Mouse (Mus musculus) heart, embryonic 14.5 days (tissue): Measurements from ENCODE around the gene Dner. TPM values are rescaled to one million over a fixed set of nuclear protein-coding genes. Genes with fewer than 3 reads are reported as not detected.
A peak's percentile ranks its signal among the peaks of the same experiment; 100 is the strongest.

Experiments
- ATAC-seq: fragments of 200-750 bp; cut with Nextera tagmentation; 2 replicates; pipeline ENCODE4 v1.8.0; 2017; ENCODE audit warnings: low read depth, moderate TSS enrichment; ENCODE audit not compliant: insufficient number of reproducible peaks, insufficient read depth, low FRiP score
- H3K27ac ChIP-seq, 2 experiments: fragments of 200-500 bp in 1 of 2; fragments of 300-500 bp in 1 of 2; sonication (generic) in 1 of 2; replicated peaks in 1 of 2; 2 replicates each; pipeline ENCODE4 v1.5.1; 2012 to 2014; ENCODE audit warnings: low read depth in 2 of 2, low read length in 2 of 2, control low read depth in 1 of 2, mild to moderate bottlenecking in 1 of 2, mixed read lengths in 1 of 2; ENCODE audit not compliant: control insufficient read depth in 1 of 2, insufficient read depth in 1 of 2
- H3K27me3 ChIP-seq: fragments of 300-500 bp; sonication (generic); 2 replicates; pipeline ENCODE4 v1.6.1; 2014; ENCODE audit warnings: mild to moderate bottlenecking, low read length, control low read depth; ENCODE audit not compliant: control insufficient read depth, insufficient read depth
- H3K36me3 ChIP-seq: fragments of 300-500 bp; sonication (generic); 2 replicates; pipeline ENCODE4 v1.6.1; 2014; ENCODE audit warnings: mild to moderate bottlenecking, control low read depth, low read length, mixed read lengths; ENCODE audit not compliant: control insufficient read depth, insufficient read depth
- H3K4me1 ChIP-seq, 2 experiments: fragments of 200-500 bp in 1 of 2; fragments of 300-500 bp in 1 of 2; sonication (generic) in 1 of 2; 2 replicates each; pipeline ENCODE4 v1.6.1; 2012 to 2014; ENCODE audit warnings: low read length in 2 of 2, control low read depth in 1 of 2, mixed read lengths in 1 of 2; ENCODE audit not compliant: control insufficient read depth in 2 of 2, insufficient read depth in 2 of 2
- H3K4me2 ChIP-seq: fragments of 300-500 bp; sonication (generic); 2 replicates; pipeline ENCODE4 v1.6.1; 2014; ENCODE audit warnings: mild to moderate bottlenecking, low read length
- H3K4me3 ChIP-seq, 2 experiments: fragments of 200-500 bp in 1 of 2; fragments of 300-500 bp in 1 of 2; sonication (generic) in 1 of 2; 2 replicates each; pipeline ENCODE4 v1.5.1; 2012 to 2014; ENCODE audit warnings: low read length in 2 of 2, mild to moderate bottlenecking in 2 of 2, control low read depth in 1 of 2, low read depth in 1 of 2, moderate library complexity in 1 of 2; ENCODE audit not compliant: control insufficient read depth in 1 of 2, insufficient read depth in 1 of 2
- H3K9ac ChIP-seq: fragments of 300-500 bp; sonication (generic); 2 replicates; pipeline ENCODE4 v1.6.1; 2014; ENCODE audit warnings: mild to moderate bottlenecking, low read length
- H3K9me3 ChIP-seq: fragments of 300-500 bp; sonication (generic); 2 replicates; pipeline ENCODE4 v1.6.1; 2016; ENCODE audit warnings: low read length, control low read depth; ENCODE audit not compliant: control insufficient read depth
- WGBS: fragments of 180-500 bp; shearing (Covaris S2); extraction: QIAGEN DNeasy Blood & Tissue Kit; methylation state at CpG from one replicate; pipeline ENCODE4 v1.1.7; 2014; 5-methylcytosine and 5-hydroxymethylcytosine counted together
- polyA plus RNA-seq: library from polyadenylated mRNA; unstranded; fragments of >200 nt; fragmentation: Nextera tagmentation; extraction: Ambion mirVana; gene quantifications from 2 replicates; pipeline ENCODE4 v1.2.1, GENCODE M21; 2014

The Dner gene
- 0.85 and 1.1 TPM in 2 replicates for polyA plus RNA-seq

DNA sequence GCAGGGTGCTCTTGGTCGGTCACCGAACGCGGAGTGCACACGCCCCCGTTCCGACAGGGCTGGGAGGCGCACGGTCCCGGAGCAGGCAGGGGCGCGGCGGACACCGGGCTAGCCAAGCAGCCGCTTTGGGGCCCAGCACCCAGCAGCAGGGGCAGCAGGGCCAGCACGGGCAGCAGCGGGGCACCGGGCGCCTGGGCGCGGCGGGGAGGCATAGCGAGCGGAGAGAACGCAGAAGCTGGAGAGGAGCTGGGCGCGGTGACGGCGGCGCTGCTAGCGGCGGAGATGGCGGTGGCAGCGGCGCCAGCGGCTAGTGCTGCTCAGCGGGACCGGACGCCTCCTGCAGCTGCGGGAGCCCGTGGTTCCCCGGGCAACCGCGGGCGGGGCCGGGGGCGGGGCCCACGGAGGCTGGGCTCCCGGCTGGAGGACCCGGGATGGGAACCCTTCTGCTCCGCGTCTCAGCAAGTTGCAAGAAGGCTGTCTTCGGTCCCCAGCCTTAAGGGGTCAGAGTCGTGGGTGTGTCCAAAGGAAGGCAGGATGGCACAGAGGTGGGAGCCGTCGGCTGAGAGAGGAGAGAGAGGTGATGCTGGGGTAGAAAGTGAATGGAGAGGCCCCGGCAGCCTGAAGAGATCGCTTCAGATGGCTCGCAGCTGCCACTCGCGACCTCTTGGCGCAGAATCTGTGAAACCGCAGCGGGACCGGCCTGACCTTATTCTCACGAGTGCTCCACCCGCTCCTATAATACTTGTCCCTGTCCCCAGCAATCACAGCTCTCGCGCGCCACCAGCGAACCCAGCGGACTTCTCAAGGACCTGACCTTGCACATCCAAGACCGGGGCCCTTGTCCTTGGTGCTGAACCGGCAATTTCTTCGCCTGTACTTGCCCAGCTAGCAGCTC is at the start of gene Dner:
Dner (minus strand) TSS at position 705 of the 895 bp plus-strand sequence.
- Histone ChIP-seq H3K4me1 (peaks cover 3 to 6% of the 10 kb centered on the region in 2 experiments; a peak in 2 of 4 replicates), H3K4me3 (peak within 1 kb of the TSS; percentile 32 to 35), H3K9me3 (no peaks in the 10 kb centered on the region), H3K27me3 (peaks cover 29% of the 10 kb centered on the region), H3K9ac (no peak within 1 kb of the TSS), H3K36me3 (no peaks in the 10 kb centered on the region), H3K27ac (no peak within 1 kb of the TSS), H3K4me2 (peak within 1 kb of the TSS; percentile 72)
- WGBS, result under 1% methylated on average over 67 of the region's 75 CpGs
- peak; percentile 50; the same call in 1 of the 2 replicates for ATAC-seq

DNA sequence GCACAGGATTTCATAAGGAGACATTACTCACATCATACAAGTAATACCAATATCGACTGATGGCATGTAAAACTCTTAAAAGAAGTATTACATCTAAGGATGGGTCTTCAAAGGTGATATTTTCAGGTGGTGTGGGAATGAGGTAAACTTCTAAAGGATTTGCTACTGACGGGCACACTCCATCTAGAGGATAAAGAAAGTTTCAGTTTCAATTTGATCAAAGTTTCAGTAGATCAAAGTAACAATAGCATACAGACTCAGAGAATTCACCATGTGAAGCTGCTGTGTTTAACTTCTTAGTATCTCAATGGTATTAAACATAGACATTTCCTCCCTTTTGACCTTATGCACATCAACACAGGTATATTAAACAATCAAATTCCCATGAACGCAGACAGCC is 46.1 kb upstream of the Dner start:
- H3K9me3 ChIP-seq, result no peaks in the 10 kb centered on the region
- no peaks in the 10 kb centered on the region for H3K27me3 ChIP-seq
- H3K4me1 ChIP-seq, result no peaks in the 10 kb centered on the region
- WGBS, result 91% methylated on average over 3 of the region's 3 CpGs
- H3K27ac ChIP-seq, result no peak overlapping the region
- peaks cover 87% of the 10 kb centered on the region for H3K36me3 ChIP-seq
- no peak overlapping the region for H3K9ac ChIP-seq
- ATAC-seq, result no peak
- H3K4me3 ChIP-seq, result no peak overlapping the region
- no peak overlapping the region for H3K4me2 ChIP-seq

- H3K36me3 ChIP-seq, result peaks cover 89% of the 10 kb centered on the region
Observed at GRCm38 (mm10) chr1:84740080-84740479, 44.1 kb upstream of the Dner start.

GRCm38 (mm10) chr1:84737097-84737496 is 41.1 kb upstream of the Dner start:
- H3K36me3 ChIP-seq, result peaks cover 86% of the 10 kb centered on the region
- H3K4me3 ChIP-seq, result no peak overlapping the region
- H3K9ac ChIP-seq, result no peak overlapping the region
- H3K4me1 ChIP-seq, result no peaks in the 10 kb centered on the region
- WGBS, result 70% methylated on average over 1 of the region's 1 CpGs
- ATAC-seq, result no peak
- no peaks in the 10 kb centered on the region for H3K9me3 ChIP-seq
- no peak overlapping the region for H3K27ac ChIP-seq
- H3K4me2 ChIP-seq, result no peak overlapping the region
- H3K27me3 ChIP-seq, result no peaks in the 10 kb centered on the region

More at GRCm38 (mm10) chr1:84740080-84740479, 44.1 kb upstream of the Dner start:
- ATAC-seq, result no peak
- Histone ChIP-seq H3K9me3 (no peaks in the 10 kb centered on the region), H3K27me3 (no peaks in the 10 kb centered on the region), H3K9ac (no peak overlapping the region), H3K27ac (no peak overlapping the region), H3K4me1 (no peaks in the 10 kb centered on the region), H3K4me2 (no peak overlapping the region), H3K4me3 (no peak overlapping the region)
- 51% methylated on average over 1 of the region's 1 CpGs for WGBS

DNA sequence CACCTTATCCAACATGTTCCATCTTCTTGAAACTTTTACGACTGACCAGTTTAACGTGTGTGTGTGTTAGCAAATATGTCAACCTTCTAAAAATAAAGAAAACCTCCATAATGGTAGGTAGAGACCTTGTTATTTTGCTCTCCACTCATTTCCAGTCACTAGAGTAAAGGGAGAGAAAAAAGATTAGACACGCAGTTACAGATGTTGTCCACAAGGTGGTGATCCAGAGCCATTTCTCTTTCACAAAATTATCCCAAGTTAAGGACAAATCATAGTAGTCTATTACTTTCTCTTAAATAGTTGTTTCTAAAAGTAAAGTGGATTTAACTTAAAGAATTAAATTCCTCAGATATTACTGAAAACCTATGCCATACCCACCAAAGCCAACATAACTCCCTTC is 37.8 kb upstream of the Dner start:
- Histone ChIP-seq H3K27ac (no peak overlapping the region), H3K4me3 (no peak overlapping the region), H3K9me3 (no peaks in the 10 kb centered on the region), H3K9ac (no peak overlapping the region), H3K4me2 (no peak overlapping the region), H3K27me3 (no peaks in the 10 kb centered on the region), H3K4me1 (no peaks in the 10 kb centered on the region), H3K36me3 (peaks cover 84% of the 10 kb centered on the region)
- no peak for ATAC-seq
- 63% methylated on average over 3 of the region's 3 CpGs for WGBS

DNA sequence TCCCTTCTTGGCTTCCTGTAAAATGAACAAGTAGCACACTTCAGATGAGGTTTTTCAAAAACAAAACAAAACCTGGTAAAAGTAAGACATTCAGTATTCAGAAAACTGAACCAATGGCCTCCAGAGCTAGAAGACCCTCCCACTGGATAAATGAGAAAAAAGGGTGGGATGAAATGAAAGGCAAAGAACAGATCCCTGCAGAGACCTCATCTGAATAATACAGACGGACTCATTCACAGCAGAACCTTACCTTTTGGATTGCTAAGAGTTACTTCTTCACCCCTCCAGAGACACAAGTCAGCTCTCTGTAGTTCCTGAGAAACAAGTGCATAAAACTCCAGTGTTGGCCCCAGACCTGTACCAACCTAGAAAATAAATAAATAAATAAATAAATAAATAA is 35.7 kb upstream of the Dner start:
- Histone ChIP-seq H3K9ac (no peak overlapping the region), H3K36me3 (peaks cover 82% of the 10 kb centered on the region), H3K4me1 (no peaks in the 10 kb centered on the region), H3K4me2 (no peak overlapping the region), H3K4me3 (no peak overlapping the region), H3K27me3 (no peaks in the 10 kb centered on the region), H3K27ac (no peak overlapping the region), H3K9me3 (no peaks in the 10 kb centered on the region)
- WGBS, result 93% methylated on average over 1 of the region's 1 CpGs
- ATAC-seq, result no peak

DNA sequence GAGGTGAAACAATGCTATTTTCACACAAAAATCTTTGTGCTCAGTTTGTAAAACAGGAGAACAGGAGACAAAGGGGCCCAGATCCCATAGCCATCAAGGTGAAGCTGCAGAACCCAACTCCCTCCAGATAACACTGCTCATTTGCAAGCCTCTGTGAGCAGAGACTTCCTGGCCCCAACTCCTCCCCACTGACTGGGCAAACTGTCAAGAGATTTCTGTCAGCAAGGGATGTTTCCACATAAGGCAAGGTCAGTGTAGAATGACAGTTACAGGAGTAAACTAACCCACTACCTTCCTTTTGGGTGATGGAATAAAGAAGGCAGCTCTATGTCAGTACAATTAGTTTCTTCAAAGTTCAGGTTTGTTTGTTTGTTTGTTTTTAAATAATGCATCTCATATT is 26.8 kb upstream of the Dner start:
- Histone ChIP-seq H3K36me3 (peaks cover 52% of the 10 kb centered on the region), H3K9me3 (no peaks in the 10 kb centered on the region)

More for the DNA sequence above, 26.8 kb upstream of the Dner start:
- Histone ChIP-seq H3K4me2 (no peak overlapping the region), H3K27ac (no peak overlapping the region), H3K4me3 (no peak overlapping the region), H3K27me3 (no peaks in the 10 kb centered on the region), H3K9ac (no peak overlapping the region), H3K4me1 (peaks cover 0 to 20% of the 10 kb centered on the region in 2 experiments; a peak in 3 of 4 replicates)
- no peak for ATAC-seq
